Mouse (Mus musculus) layer of hippocampus, adult 11-12 months (tissue): Measurements from ENCODE around the gene Tbc1d8b.

Experiments
- DNase-seq: peaks from one replicate; pipeline ENCODE4 v3.0.0; 2022; ENCODE audit warnings: low spot score

Gene Tbc1d8b

DNA sequence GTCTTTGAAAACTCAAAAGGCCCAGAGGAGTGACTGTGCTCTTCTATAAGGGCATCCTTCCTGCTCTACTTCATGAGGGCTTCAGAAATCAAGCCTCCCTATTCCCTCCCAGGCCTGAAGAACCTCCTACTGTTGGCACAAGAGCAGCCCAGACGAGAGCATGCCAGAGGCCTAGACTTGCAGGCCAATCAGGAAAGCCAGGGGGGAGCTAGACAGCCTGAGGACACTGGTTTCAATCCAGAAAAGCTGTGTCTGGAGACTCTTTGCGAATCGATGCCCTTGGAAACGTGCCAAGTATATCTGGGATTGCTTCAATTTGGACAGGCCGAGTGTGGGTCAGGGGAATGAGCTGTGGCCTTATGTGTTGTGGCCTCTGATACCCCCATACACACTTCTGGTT, 94.6 kb downstream of the Tbc1d8b start:
- no peak for DNase-seq

DNA sequence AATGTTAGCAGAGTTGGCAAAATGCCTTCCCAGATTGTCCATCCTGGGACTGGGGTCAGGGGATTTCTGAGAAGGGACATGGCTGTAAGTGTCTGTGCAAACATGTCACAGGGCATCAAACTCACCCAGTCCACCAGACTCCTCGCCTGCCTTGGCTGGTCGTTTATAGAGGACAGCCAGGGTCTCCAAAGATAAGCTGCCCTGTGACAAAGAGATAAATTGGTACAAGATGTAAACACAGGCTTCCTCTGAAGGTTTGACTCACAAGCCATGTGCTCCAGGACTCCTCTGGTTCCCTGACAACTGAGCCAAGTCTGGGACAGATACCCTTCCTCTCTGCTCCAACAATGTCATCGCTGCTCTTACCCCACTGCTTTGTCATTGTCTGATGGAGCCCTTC, 96.2 kb downstream of the Tbc1d8b start:
- DNase-seq: no peak

- no peak for DNase-seq
These were observed 96.8 kb downstream of the Tbc1d8b start for GRCm38 (mm10) chrX:139781563-139781962.

- DNase-seq: no peak
These were observed 97.7 kb downstream of the Tbc1d8b start, which contains the start of gene Ripply1 for GRCm38 (mm10) chrX:139782278-139783044. Ripply1 (minus strand) TSS chrX:139782353.

DNA sequence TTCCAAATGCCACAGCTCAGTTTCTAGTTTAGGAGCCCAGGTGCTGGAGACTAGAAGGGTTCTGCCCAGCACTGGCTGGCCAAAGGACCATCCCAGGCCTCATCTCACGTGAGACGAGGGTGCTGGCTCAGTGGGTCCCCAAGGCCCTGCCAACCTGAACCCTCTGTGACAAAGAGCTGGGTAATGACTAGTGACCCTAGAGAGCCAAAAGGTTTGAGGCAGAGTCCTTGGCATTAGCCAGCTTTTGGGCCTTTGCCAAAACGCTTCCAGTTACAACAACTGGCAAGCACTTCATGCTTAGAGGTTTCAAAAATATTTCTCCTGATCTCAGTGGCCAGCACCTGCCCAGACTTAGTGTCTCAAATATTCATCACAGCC, 98.2 kb downstream of the Tbc1d8b start:
- no peak for DNase-seq

DNA sequence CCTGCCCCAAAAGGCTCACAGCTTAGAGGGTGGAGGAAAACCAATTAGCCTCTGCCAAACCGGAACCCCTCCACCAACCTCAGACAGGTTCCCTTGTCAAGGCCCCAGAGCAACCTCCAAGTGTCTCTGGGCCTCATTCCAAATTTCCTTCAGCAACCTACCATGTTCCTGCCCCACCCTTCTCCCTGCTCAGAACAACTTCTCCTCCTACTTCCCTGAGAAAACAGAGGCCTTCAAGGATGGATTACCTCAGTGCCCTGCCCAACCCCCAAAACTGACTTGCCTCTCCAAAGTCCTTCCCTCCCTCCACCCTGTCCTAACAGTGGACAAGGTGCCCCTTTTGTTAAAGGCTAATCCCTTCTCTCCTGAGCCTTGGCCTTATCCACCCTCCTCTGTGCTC, 101.0 kb downstream of the Tbc1d8b start:
- no peak for DNase-seq

DNA sequence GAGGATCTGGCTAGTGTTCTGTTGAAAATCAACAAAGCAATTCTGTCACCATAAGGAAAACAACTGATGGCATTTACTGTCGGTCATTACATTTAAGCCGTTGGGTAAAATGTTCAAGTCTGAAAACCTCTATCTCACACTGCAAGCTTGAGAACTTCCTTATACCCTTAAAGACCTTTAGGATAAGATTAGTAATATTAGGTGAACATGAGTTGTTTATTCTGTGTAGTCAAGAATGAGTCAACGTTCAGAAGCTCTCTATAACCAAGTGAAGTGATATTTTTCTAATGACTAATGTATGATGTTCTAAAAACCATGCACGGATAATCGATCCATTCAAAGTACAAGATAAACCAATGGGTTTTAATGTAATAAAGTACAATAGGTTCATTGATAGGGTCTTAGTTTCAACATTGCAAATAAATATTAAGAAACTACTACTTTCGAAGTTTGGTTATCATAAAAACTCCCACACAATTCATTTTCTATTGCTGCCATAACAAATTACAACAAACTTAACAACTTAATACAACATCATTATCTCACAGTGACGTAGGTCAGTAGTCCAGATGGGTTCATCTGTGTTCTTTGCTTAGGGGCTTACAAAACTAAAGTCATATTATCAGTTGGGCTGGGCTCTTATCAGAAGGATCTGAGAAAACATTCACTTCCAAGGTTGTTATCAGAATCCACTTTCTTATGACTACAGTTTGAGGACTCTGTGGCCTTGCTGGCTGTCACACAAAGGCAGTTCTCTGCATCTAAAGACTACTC, 109.5 kb downstream of the Tbc1d8b start:
- DNase-seq: no peak

DNA sequence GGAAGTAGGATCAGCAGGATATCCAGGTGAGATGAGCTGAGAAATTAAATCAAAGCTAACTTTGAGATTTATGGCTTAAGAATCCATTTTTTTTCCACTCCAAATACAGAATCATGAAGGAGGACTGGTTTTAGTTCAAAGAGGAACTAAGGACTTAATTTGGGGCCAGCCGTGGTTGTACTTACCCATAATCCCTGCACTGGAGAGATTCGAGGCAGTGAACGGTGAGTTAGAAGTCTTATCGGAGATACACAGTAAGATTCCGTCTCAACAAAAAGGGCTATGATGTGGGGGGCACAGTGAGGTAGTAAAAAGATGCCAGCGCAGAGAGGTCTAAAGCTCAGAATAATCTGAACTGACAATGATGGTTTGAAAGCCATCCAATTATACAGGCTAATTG, 111.2 kb downstream of the Tbc1d8b start:
- DNase-seq: no peak

- no peak for DNase-seq
These were observed 113.1 kb downstream of the Tbc1d8b start for GRCm38 (mm10) chrX:139797875-139798274.

GRCm38 (mm10) chrX:139799953-139800352, 115.2 kb downstream of the Tbc1d8b start:
- DNase-seq: no peak

DNA sequence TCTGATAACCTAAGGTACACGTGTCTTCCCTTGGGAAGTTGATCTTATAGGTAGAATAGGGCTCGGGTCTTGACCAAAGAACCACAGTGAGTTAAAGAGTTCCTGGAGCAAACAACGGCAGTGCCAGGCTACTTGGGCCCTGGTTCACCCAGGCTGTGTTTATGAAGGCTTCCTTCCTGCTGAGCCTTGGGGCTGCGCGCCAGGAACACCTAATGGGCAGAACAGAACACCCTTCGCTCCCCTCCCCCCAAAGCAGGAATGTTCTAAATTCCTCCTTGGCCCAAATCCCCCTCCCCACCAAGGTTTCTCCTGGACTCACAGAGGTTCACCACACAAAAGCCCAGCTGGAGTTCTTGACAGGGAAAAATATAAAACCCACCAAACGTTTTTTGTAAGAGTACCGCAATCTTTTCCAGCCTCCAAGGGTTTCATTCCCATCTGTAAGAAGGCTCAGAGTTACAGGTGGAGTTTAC, 115.6 kb downstream of the Tbc1d8b start, which contains the start of gene Cldn2:
Cldn2 (plus strand) TSS at position 423 of the 473 bp plus-strand sequence.
- no peak for DNase-seq
